Mouse (Mus musculus) erythroblast, embryonic 14.5 days (primary cell): ENCODE results near the gene Dnajc5.

Experiments used
- GATA1 ChIP-seq: IDR thresholded peaks from 2 replicates; pipeline ENCODE4 v1.6.1; 2012; ENCODE audit warnings: low read length, inconsistent platforms, mixed read lengths
- TAL1 ChIP-seq: IDR thresholded peaks from 3 replicates; pipeline ENCODE4 v1.6.1; 2012; ENCODE audit warnings: low read length, inconsistent platforms, mixed read lengths

- no peak for TF ChIP-seq GATA1
- no peak for TF ChIP-seq TAL1
Measured at GRCm38 (mm10) chr2:181596221-181596960, 76.1 kb downstream of the Dnajc5 start.
